Mouse (Mus musculus): Measurements from ENCODE around the gene Rtn2.

- TF ChIP-seq CTCF (IDR thresholded peaks at IDR 0.05; ENCODE audit: borderline replicate concordance, control insufficient read depth, extremely low read depth, insufficient read depth, low read length, poor library complexity) (no peak), POLR2A (IDR thresholded peaks at IDR 0.05; ENCODE audit: control insufficient read depth, extremely low read depth, insufficient read depth, low read length, poor library complexity) (no peak)
Observed at GRCm38 (mm10) chr7:19283406-19283804, 981 bp downstream of the Rtn2 start.

All from thymus, adult 2 months (tissue).